Mouse (Mus musculus) olfactory bulb, adult 2 months (tissue): Measurements from ENCODE around the gene Slc46a1.

Experiments
- CTCF ChIP-seq: fragments of 200-500 bp; IDR thresholded peaks from 2 replicates; pipeline ENCODE4 v1.5.1; 2012; ENCODE audit warnings: low read depth, mild to moderate bottlenecking, low read length, moderate library complexity; ENCODE audit not compliant: insufficient read depth
- POLR2A ChIP-seq: fragments of 200-500 bp; IDR thresholded peaks from 2 replicates; pipeline ENCODE4 v1.6.1; 2012; ENCODE audit warnings: mild to moderate bottlenecking, low read depth, low read length, moderate library complexity; ENCODE audit not compliant: insufficient read depth

GRCm38 (mm10) chr11:78443115-78443514 is 22.4 kb upstream of the Slc46a1 start:
- TF ChIP-seq CTCF (no peak), POLR2A (no peak)
